Mouse (Mus musculus): ENCODE results near the gene Olfr1466. TPM values are rescaled to one million over a fixed set of nuclear protein-coding genes. Genes with fewer than 3 reads are reported as not detected.

Olfr1466 gene
- not detected for total RNA-seq (2021)

GRCm38 (mm10) chr19:13338562-13338961, at the start of gene Olfr1466:
Gene Olfr1466 (plus strand): TSS chr19:13338862.
- DNase-seq = no peak

- no peak for DNase-seq
These were observed 23.2 kb upstream of the Olfr1466 start, which contains the start of gene Olfr1465 for GRCm38 (mm10) chr19:13315441-13315840. Gene Olfr1465 (minus strand): TSS chr19:13315541.

- no peak for DNase-seq
These were observed 23.3 kb downstream of the Olfr1466 start, which contains the start of gene Olfr1467 for GRCm38 (mm10) chr19:13361936-13362335. Gene Olfr1467 (plus strand): TSS chr19:13362236.

Other genes with a start within 250 kb of the Olfr1466 start
- not detected for gene Olfr1457, start 241.0 kb upstream of the Olfr1466 start, total RNA-seq (2021)
- gene Olfr1458, start 232.1 kb upstream of the Olfr1466 start, total RNA-seq (2021) = not detected
- not detected for gene Olfr1459, start 189.3 kb upstream of the Olfr1466 start, total RNA-seq (2021)
- not detected for gene Olfr1461, start 175.9 kb upstream of the Olfr1466 start, total RNA-seq (2021)
- gene Olfr1462, start 153.1 kb upstream of the Olfr1466 start, total RNA-seq (2021) = not detected
- gene Olfr1463, start 107.5 kb upstream of the Olfr1466 start, total RNA-seq (2021) = not detected
- not detected for gene Olfr1465, start 23.3 kb upstream of the Olfr1466 start, total RNA-seq (2021)
- not detected for gene Olfr1467, start 23.4 kb downstream of the Olfr1466 start, total RNA-seq (2021)
- not detected for gene Olfr1469, start 69.0 kb downstream of the Olfr1466 start, total RNA-seq (2021)
- gene Olfr1471, start 104.5 kb downstream of the Olfr1466 start, total RNA-seq (2021) = not detected
- not detected for gene Olfr1472, start 117.2 kb downstream of the Olfr1466 start, total RNA-seq (2021)
- gene Olfr1474, start 130.7 kb downstream of the Olfr1466 start, total RNA-seq (2021) = not detected
- not detected for gene Olfr1475, start 141.3 kb downstream of the Olfr1466 start, total RNA-seq (2021)
- gene Olfr1477, start 161.7 kb downstream of the Olfr1466 start, total RNA-seq (2021) = not detected
- not detected for gene Olfr1480, start 189.1 kb downstream of the Olfr1466 start, total RNA-seq (2021)
- gene Olfr1484, start 244.6 kb downstream of the Olfr1466 start, total RNA-seq (2021) = not detected

Measured in heart, postnatal 4 days (tissue).